In genomic region chr11:62851199-62851598, GRCm38 (mm10) we compare ENCODE assay signal across 10 mouse cellular contexts. TPM values are rescaled to one million over a fixed set of nuclear protein-coding genes. Genes with fewer than 3 reads are reported as not detected.
DNase-seq lines count a peak whose midpoint lies in the region; ATAC-seq and TF ChIP-seq lines count a peak whose summit lies in the region.
"Had no signal": no experiment of that assay in that cellular context is flagged by ENCODE, and none has a peak within 500 bp of the region (broad histone marks: within the 10 kb centered on the region; RNA-seq: fewer than 3 reads in every experiment).

No protein-coding gene starts in this region.

- no peak overlapping the region for H3K27ac ChIP-seq in midbrain, postnatal 0 days (ENCODE audit: low read depth, low read length)
- no peak overlapping the region for H3K27ac ChIP-seq in midbrain, embryonic 15.5 days
- H3K27ac ChIP-seq in hindbrain, embryonic 14.5 days, result no peak overlapping the region
- H3K27ac ChIP-seq: hindbrain, embryonic 10.5 days had no signal

- ATAC-seq in frontal cortex, adult (ENCODE audit: low TSS enrichment), result peak; percentile 82
- no peak for ATAC-seq in midbrain, postnatal 0 days (ENCODE audit: low FRiP score)
- ATAC-seq in midbrain, embryonic 15.5 days (replicated peaks), result no peak
- ATAC-seq in hindbrain, embryonic 14.5 days (ENCODE audit: low FRiP score), result no peak

- H3K4me3 ChIP-seq in midbrain, postnatal 0 days (ENCODE audit: low read depth, low read length), result no peak overlapping the region
- no peak overlapping the region for H3K4me3 ChIP-seq in midbrain, embryonic 15.5 days
- H3K4me3 ChIP-seq in hindbrain, embryonic 14.5 days (replicated peaks; ENCODE audit: low read length), result no peak overlapping the region
- H3K4me3 ChIP-seq: hindbrain, embryonic 10.5 days had no signal

- no peak overlapping the region for H3K9ac ChIP-seq in midbrain, postnatal 0 days (replicated peaks; ENCODE audit: low read length, poor library complexity, severe bottlenecking)
- no peak overlapping the region for H3K9ac ChIP-seq in midbrain, embryonic 15.5 days
- H3K9ac ChIP-seq in hindbrain, embryonic 14.5 days, result no peak overlapping the region

- no peak for DNase-seq in frontal cortex, postnatal 14 days (ENCODE audit: low spot score in 2 of 2)
- peak; percentile 14 for DNase-seq in midbrain, postnatal 0 days (ENCODE audit: low spot score)
- peak; percentile 14 for DNase-seq in heart, postnatal 4 days
- DNase-seq in retina, postnatal 1 day, result peak; percentile 45
- DNase-seq in right cerebral cortex, postnatal 36 days (ENCODE audit: low spot score in 2 of 2), result no peak
- no peak for DNase-seq in hindbrain, embryonic 14.5 days (ENCODE audit: low spot score)
- DNase-seq: thymus, adult 2 months had no signal

- WGBS in midbrain, postnatal 0 days, result 54% methylated on average over 1 of the region's 1 CpGs
- WGBS in midbrain, embryonic 15.5 days, result 63% methylated on average over 1 of the region's 1 CpGs
- WGBS in hindbrain, embryonic 14.5 days, result 78% methylated on average over 1 of the region's 1 CpGs

- no peaks in the 10 kb centered on the region for H3K27me3 ChIP-seq in midbrain, postnatal 0 days (ENCODE audit: insufficient read depth, low read length)
- H3K27me3 ChIP-seq in midbrain, embryonic 15.5 days (replicated peaks), result no peaks in the 10 kb centered on the region
- no peaks in the 10 kb centered on the region for H3K27me3 ChIP-seq in hindbrain, embryonic 14.5 days (ENCODE audit: control insufficient read depth, insufficient read depth, low read length)

- no peak overlapping the region for H3K4me2 ChIP-seq in midbrain, postnatal 0 days (ENCODE audit: low read depth, low read length, poor library complexity, severe bottlenecking)
- no peak overlapping the region for H3K4me2 ChIP-seq in midbrain, embryonic 15.5 days
- no peak overlapping the region for H3K4me2 ChIP-seq in hindbrain, embryonic 14.5 days (replicated peaks)

- no peaks in the 10 kb centered on the region for H3K9me3 ChIP-seq in midbrain, postnatal 0 days (ENCODE audit: low read length)
- no peaks in the 10 kb centered on the region for H3K9me3 ChIP-seq in midbrain, embryonic 15.5 days
- no peaks in the 10 kb centered on the region for H3K9me3 ChIP-seq in hindbrain, embryonic 14.5 days (ENCODE audit: control insufficient read depth, low read length)
- H3K9me3 ChIP-seq: hindbrain, embryonic 10.5 days had no signal

- peak; percentile 62 for TF ChIP-seq CTCF in midbrain, postnatal 0 days (IDR thresholded peaks at IDR 0.05)

- H3K36me3 ChIP-seq in midbrain, postnatal 0 days (ENCODE audit: insufficient read depth, low read length), result no peaks in the 10 kb centered on the region
- H3K36me3 ChIP-seq in midbrain, embryonic 15.5 days (replicated peaks), result no peaks in the 10 kb centered on the region
- H3K36me3 ChIP-seq in hindbrain, embryonic 14.5 days (replicated peaks; ENCODE audit: control insufficient read depth, insufficient read depth), result no peaks in the 10 kb centered on the region
- H3K36me3 ChIP-seq: hindbrain, embryonic 10.5 days had no signal

- no peaks in the 10 kb centered on the region for H3K4me1 ChIP-seq in midbrain, postnatal 0 days (ENCODE audit: insufficient read depth, low read length)
- 0 out of 2 replicates have a peak, but pooled peaks cover 4% of the 10 kb centered on the region for H3K4me1 ChIP-seq in midbrain, embryonic 15.5 days
- H3K4me1 ChIP-seq in hindbrain, embryonic 14.5 days (replicated peaks; ENCODE audit: control insufficient read depth, insufficient read depth, low read length), result peaks cover 4% of the 10 kb centered on the region; the same call in 1 of the 2 replicates

RNA-seq across cellular contexts. Expression of gene Fbxw10, which starts 4.3 kb away (rescaled TPM):
- total RNA-seq in midbrain, postnatal 0 days (2014; rRNA removed), result 0.38 and 0.49 TPM in 2 replicates
- polyA plus RNA-seq in midbrain, postnatal 0 days (2015; fragmentation: Nextera tagmentation; extraction: Ambion mirVana), result 0.60 and 0.72 TPM in 2 replicates
- 0.41 and 0.50 TPM in 2 replicates for polyA plus RNA-seq in midbrain, embryonic 15.5 days (2015; fragmentation: Nextera tagmentation; extraction: Ambion mirVana)
- total RNA-seq in heart, postnatal 4 days (2021), result under 1 TPM in 1 of 2 experiments, not detected in 1; 0.23 TPM
- 0.25 and 0.61 TPM in 2 replicates for polyA plus RNA-seq in hindbrain, embryonic 14.5 days (2014; fragmentation: Nextera tagmentation; extraction: Ambion mirVana)

RNA-seq across cellular contexts. Expression of gene Tvp23b, which starts 28.1 kb away (rescaled TPM):
- 29.5 and 36.6 TPM in 2 replicates for total RNA-seq in midbrain, postnatal 0 days (2014; rRNA removed)
- polyA plus RNA-seq in midbrain, postnatal 0 days (2015; fragmentation: Nextera tagmentation; extraction: Ambion mirVana), result 42.5 and 44.2 TPM in 2 replicates
- 56.9 and 58.7 TPM in 2 replicates for polyA plus RNA-seq in midbrain, embryonic 15.5 days (2015; fragmentation: Nextera tagmentation; extraction: Ambion mirVana)
- total RNA-seq in heart, postnatal 4 days (2021), result 10 to 100 TPM; 18.2 to 22.0 TPM
- 52.8 and 58.9 TPM in 2 replicates for polyA plus RNA-seq in hindbrain, embryonic 14.5 days (2014; fragmentation: Nextera tagmentation; extraction: Ambion mirVana)

RNA-seq across cellular contexts. Expression of gene Trim16, which starts 31.2 kb away (rescaled TPM):
- 5.8 and 7.1 TPM in 2 replicates for total RNA-seq in midbrain, postnatal 0 days (2014; rRNA removed)
- polyA plus RNA-seq in midbrain, postnatal 0 days (2015; fragmentation: Nextera tagmentation; extraction: Ambion mirVana), result 5.8 and 6.2 TPM in 2 replicates
- polyA plus RNA-seq in midbrain, embryonic 15.5 days (2015; fragmentation: Nextera tagmentation; extraction: Ambion mirVana), result 6.2 and 6.8 TPM in 2 replicates
- 10 to 100 TPM in 1 of 2 experiments, 1 to 10 TPM in 1; 7.6 to 10.0 TPM for total RNA-seq in heart, postnatal 4 days (2021)
- polyA plus RNA-seq in hindbrain, embryonic 14.5 days (2014; fragmentation: Nextera tagmentation; extraction: Ambion mirVana), result 7.7 and 8.8 TPM in 2 replicates

Comparison
In these comparisons a context has a peak if more than half of its experiments do, and no peak if none do; other contexts are left out.
1. DNase-seq: peak in midbrain, postnatal 0 days (single experiment), heart, postnatal 4 days (single experiment) and retina, postnatal 1 day (single experiment); none in frontal cortex, postnatal 14 days (0 of 2), right cerebral cortex, postnatal 36 days (0 of 2) and hindbrain, embryonic 14.5 days (single experiment).